Mouse (Mus musculus) bone marrow macrophage, adult 2 months (primary cell): ENCODE results near the gene Chrd.

Experiments
- CTCF ChIP-seq: IDR thresholded peaks from 2 replicates; pipeline ENCODE4 v1.5.1; 2012; ENCODE audit warnings: low read depth, mild to moderate bottlenecking, low read length, moderate library complexity
- POLR2A ChIP-seq: IDR thresholded peaks from 2 replicates; pipeline ENCODE4 v1.6.1; 2012; ENCODE audit warnings: mild to moderate bottlenecking, low read depth, low read length, borderline replicate concordance

GRCm38 (mm10) chr16:20695622-20696323 lies 37.2 kb upstream of the Chrd start:
- no peak for TF ChIP-seq CTCF
- TF ChIP-seq POLR2A, result no peak
